Mouse (Mus musculus) brain, embryonic 14.5 days (tissue): ENCODE measurements at regions not wholly inside any gene's neighbourhood (a gene's known extent, or its start where the extent isn't known, plus 50 kb on each side); places are given as distances from the start of the nearest gene placed in this dataset.

Source experiments
- CTCF ChIP-seq: fragments of 200-500 bp; IDR thresholded peaks from 2 replicates; pipeline ENCODE4 v1.5.1; 2012; ENCODE audit warnings: inconsistent platforms, mild to moderate bottlenecking, moderate library complexity, borderline replicate concordance; ENCODE audit not compliant: insufficient read depth, insufficient read length; ENCODE audit errors: extremely low read depth
- POLR2A ChIP-seq: fragments of 200-500 bp; IDR thresholded peaks from 2 replicates; pipeline ENCODE4 v1.6.1; 2012; ENCODE audit warnings: mild to moderate bottlenecking, inconsistent platforms, borderline replicate concordance; ENCODE audit not compliant: poor library complexity, insufficient read depth, insufficient read length, severe bottlenecking; ENCODE audit errors: extremely low read depth

GRCm38 (mm10) chr7:124685424-124685823 lies 702.8 kb downstream of the Hs3st4 start:
- TF ChIP-seq CTCF (no peak), POLR2A (no peak)
